Mouse (Mus musculus) forelimb bud, embryonic 11.5 days (tissue): ENCODE results near the gene Espn.

Experiments used
- DNase-seq: peaks from one replicate; pipeline ENCODE4 v3.0.0-alpha.2; 2012; ENCODE audit warnings: low read depth, low spot score

Espn gene

GRCm38 (mm10) chr4:152178344-152178864 lies 26.2 kb upstream of the Espn start:
- DNase-seq, result no peak

GRCm38 (mm10) chr4:152177537-152178343 lies 25.6 kb upstream of the Espn start, which contains the start of gene Acot7:
Acot7 (plus strand) TSS chr4:152178134.
- DNase-seq, result peak; percentile 87

- DNase-seq, result no peak
Observed at GRCm38 (mm10) chr4:152177174-152177536, 25.0 kb upstream of the Espn start.

- DNase-seq, result no peak
Observed at GRCm38 (mm10) chr4:152176638-152177037, 24.5 kb upstream of the Espn start.

GRCm38 (mm10) chr4:152173956-152174355 lies 21.8 kb upstream of the Espn start:
- no peak for DNase-seq

GRCm38 (mm10) chr4:152173041-152173440 lies 20.9 kb upstream of the Espn start:
- peak; percentile 80 for DNase-seq

GRCm38 (mm10) chr4:152171543-152171942 lies 19.4 kb upstream of the Espn start:
- no peak for DNase-seq

GRCm38 (mm10) chr4:152170286-152170685 lies 18.1 kb upstream of the Espn start:
- no peak for DNase-seq

- no peak for DNase-seq
Observed at GRCm38 (mm10) chr4:152169103-152169502, 16.9 kb upstream of the Espn start.

GRCm38 (mm10) chr4:152168052-152168451 lies 15.9 kb upstream of the Espn start:
- no peak for DNase-seq

GRCm38 (mm10) chr4:152165036-152165931 lies 13.1 kb upstream of the Espn start:
- DNase-seq, result peak; percentile 55

GRCm38 (mm10) chr4:152162748-152163147 lies 10.6 kb upstream of the Espn start:
- no peak for DNase-seq

- no peak for DNase-seq
Observed at GRCm38 (mm10) chr4:152161601-152162000, 9.4 kb upstream of the Espn start.

GRCm38 (mm10) chr4:152160748-152161147 lies 8.6 kb upstream of the Espn start:
- DNase-seq, result no peak

GRCm38 (mm10) chr4:152159285-152159678 lies 7.1 kb upstream of the Espn start:
- DNase-seq, result no peak

- no peak for DNase-seq
Observed at GRCm38 (mm10) chr4:152158585-152159284, 6.6 kb upstream of the Espn start, which contains the start of gene Hes2. Hes2 (plus strand) TSS chr4:152158867.

GRCm38 (mm10) chr4:152157779-152158584 lies 5.8 kb upstream of the Espn start:
- no peak for DNase-seq

- DNase-seq, result no peak
Observed at GRCm38 (mm10) chr4:152155019-152155418, 2.8 kb upstream of the Espn start.

- peak; percentile 87 for DNase-seq
Observed at GRCm38 (mm10) chr4:152153771-152154177, 1.6 kb upstream of the Espn start.

- DNase-seq, result no peak
Observed at GRCm38 (mm10) chr4:152151451-152151965, 663 bp downstream of the Espn start.

GRCm38 (mm10) chr4:152150546-152150945 lies 1.6 kb downstream of the Espn start:
- no peak for DNase-seq
